Mouse (Mus musculus): Measurements from ENCODE around the gene Trim67. TPM values are rescaled to one million over a fixed set of nuclear protein-coding genes. Genes with fewer than 3 reads are reported as not detected.
"Not testable (repeated sequence)": the region's sequence is repeated elsewhere in the genome, so short reads cannot be mapped to it uniquely, and the experiment has no call there.

The Trim67 gene
- polyA plus RNA-seq, 1 experiment, result 0.51 TPM

DNA sequence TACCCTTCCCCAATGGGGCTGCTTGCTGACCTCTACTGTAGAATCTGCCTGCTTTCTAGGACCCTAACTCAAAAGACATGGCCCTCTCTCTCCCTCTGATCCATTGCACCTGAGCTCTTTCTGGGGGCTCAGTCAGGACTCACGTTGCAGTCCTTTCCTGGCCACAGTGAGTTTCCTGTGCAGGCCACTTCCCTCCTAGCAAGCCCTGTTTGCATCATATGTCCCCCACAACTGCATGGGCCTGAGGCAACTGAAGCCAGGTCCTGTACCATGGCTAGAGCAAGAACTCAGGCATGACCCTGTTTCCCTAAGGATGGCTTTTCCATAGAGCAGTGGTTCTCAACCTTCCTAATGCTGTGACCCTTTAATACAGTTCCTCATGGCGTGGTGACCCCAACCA, 45.1 kb downstream of the Trim67 start:
- peaks cover 7% of the 10 kb centered on the region; the same call in 1 of the 2 replicates for H3K4me1 ChIP-seq (ENCODE audit: control insufficient read depth, insufficient read depth, low read length)
- TF ChIP-seq POLR2A (IDR thresholded peaks at IDR 0.05; ENCODE audit: borderline replicate concordance, extremely low read depth, low read depth, low read length), result no peak
- no peak for TF ChIP-seq CTCF (IDR thresholded peaks at IDR 0.05; ENCODE audit: insufficient read depth, low read length)
- WGBS, result 63% methylated on average over 2 of the region's 2 CpGs
- no peak overlapping the region for H3K4me3 ChIP-seq (replicated peaks; ENCODE audit: extremely low read depth, low read depth, low read length)
- no peak for DNase-seq

DNA sequence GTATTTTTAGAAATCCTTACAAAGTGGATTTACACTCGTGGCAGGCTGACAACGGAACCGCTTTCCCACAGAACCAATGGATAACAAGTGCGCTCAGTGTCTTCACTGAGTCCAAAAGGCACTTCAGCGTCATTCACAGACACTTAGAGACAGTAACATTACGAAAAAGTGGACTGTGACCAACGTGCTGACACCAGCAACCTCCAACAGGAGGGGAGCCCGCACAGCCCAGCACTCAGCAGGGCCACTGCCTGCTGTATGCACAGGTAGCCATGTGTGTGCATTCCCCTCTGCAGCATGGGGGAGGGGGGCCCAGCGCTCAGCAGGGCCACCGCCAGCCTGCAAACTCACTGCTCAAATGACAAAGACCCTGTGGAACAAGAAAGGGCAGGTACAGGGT, 46.5 kb downstream of the Trim67 start:
- DNase-seq, result no peak
- peaks cover under 1% of the 10 kb centered on the region; the same call in 1 of the 2 replicates for H3K4me1 ChIP-seq (ENCODE audit: control insufficient read depth, insufficient read depth, low read length)
- H3K4me3 ChIP-seq (replicated peaks; ENCODE audit: extremely low read depth, low read depth, low read length), result no peak overlapping the region
- TF ChIP-seq CTCF (IDR thresholded peaks at IDR 0.05; ENCODE audit: insufficient read depth, low read length), result no peak
- TF ChIP-seq POLR2A (IDR thresholded peaks at IDR 0.05; ENCODE audit: borderline replicate concordance, extremely low read depth, low read depth, low read length), result no peak
- WGBS, result 83% methylated on average over 10 of the region's 10 CpGs

DNA sequence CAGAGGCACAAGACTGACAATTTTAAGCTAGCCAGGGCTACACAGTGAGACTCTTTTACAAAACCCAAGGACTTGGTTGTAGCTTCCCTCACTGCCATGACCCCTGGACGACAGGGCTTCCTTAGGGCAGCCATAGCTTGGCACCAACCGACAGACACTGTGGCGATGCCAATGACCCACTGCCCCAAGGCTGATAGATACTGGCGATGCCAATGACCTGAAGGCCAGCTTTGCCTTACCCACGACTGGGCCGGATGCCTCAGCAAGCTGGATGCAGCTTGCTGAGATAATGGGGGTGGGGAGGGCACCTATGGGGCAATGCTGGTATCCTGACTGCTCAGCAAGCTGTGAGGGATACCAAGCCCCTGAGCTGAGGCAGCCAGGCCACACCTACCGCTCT, 48.0 kb downstream of the Trim67 start:
- no peak for DNase-seq
- H3K4me3 ChIP-seq (replicated peaks; ENCODE audit: extremely low read depth, low read depth, low read length), result no peak overlapping the region
- 94% methylated on average over 7 of the region's 7 CpGs for WGBS
- TF ChIP-seq POLR2A (IDR thresholded peaks at IDR 0.05; ENCODE audit: borderline replicate concordance, extremely low read depth, low read depth, low read length) (no peak), CTCF (IDR thresholded peaks at IDR 0.05; ENCODE audit: insufficient read depth, low read length) (no peak)
- peaks cover 4% of the 10 kb centered on the region for H3K4me1 ChIP-seq (ENCODE audit: control insufficient read depth, insufficient read depth, low read length)

DNA sequence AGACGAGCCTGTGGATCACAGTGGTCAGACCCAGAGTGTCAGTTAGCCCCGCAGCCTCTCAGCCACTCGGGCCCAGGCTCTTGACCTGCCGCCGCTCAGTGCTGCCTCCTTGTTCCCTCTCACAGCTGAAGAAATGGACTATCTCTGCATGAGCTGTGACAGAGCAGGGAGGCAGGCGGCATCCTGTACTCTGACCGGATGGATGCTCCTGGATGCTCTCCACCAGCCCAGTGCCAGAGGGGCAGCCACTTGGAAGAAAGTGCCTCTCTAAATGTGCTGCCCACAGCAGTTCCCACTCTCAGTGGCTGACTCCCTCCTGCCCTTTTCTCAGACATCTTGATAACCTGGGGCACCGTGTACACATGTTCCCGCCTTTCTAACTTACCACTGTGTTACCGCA, 48.9 kb downstream of the Trim67 start:
- no peak for DNase-seq
- 88% methylated on average over 10 of the region's 10 CpGs for WGBS
- TF ChIP-seq CTCF (IDR thresholded peaks at IDR 0.05; ENCODE audit: insufficient read depth, low read length) (no peak), POLR2A (IDR thresholded peaks at IDR 0.05; ENCODE audit: borderline replicate concordance, extremely low read depth, low read depth, low read length) (no peak)
- Histone ChIP-seq H3K4me3 (replicated peaks; ENCODE audit: extremely low read depth, low read depth, low read length) (no peak overlapping the region), H3K4me1 (ENCODE audit: control insufficient read depth, insufficient read depth, low read length) (peaks cover 4% of the 10 kb centered on the region)

DNA sequence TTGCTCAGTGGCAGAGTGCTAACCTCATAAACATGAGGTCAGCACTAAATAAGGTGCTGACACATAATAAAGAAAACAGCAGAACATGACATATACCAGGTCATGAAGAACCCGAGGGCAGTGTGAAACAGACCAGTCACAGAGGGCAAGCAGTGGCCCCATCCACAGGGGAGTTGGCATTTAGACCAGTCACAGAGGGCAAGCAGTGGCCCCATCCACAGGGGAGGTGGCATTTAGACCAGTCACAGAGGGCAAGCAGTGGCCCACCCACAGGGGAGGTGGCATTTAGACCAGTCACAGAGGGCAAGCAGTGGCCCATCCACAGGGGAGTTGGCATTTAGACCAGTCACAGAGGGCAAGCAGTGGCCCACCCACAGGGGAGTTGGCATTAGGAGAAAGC, 50.0 kb downstream of the Trim67 start:
- DNase-seq; H3K4me1 ChIP-seq (ENCODE audit: control insufficient read depth, insufficient read depth, low read length); H3K4me3 ChIP-seq (replicated peaks; ENCODE audit: extremely low read depth, low read depth, low read length): not testable (repeated sequence)
- 71% methylated on average over 1 of the region's 1 CpGs for WGBS

DNA sequence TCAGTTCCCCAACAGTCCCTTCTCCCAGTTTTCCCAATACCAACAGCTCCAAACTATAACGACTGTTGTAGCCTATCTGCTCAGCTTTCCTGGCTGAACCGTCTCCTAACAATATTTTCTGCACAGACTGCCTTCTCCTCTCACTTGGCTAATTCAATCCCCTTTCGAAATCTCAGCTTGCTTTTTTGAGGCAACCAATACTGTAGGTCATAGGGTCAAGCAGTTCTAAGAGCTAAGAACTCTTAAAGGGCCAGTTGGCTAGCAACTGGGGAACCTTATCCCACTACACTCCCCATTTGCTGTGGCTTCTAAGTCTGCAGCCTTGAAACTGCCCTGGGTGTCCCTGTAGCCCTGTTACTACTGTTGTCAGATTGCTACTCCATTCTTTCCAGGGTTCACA, 52.2 kb downstream of the Trim67 start:
- Histone ChIP-seq H3K4me1 (ENCODE audit: control insufficient read depth, insufficient read depth, low read length) (peaks cover 4% of the 10 kb centered on the region), H3K4me3 (replicated peaks; ENCODE audit: extremely low read depth, low read depth, low read length) (no peak overlapping the region)
- WGBS, result 57% methylated on average over 3 of the region's 3 CpGs
- DNase-seq, result no peak
- TF ChIP-seq CTCF (IDR thresholded peaks at IDR 0.05; ENCODE audit: insufficient read depth, low read length) (no peak), POLR2A (IDR thresholded peaks at IDR 0.05; ENCODE audit: borderline replicate concordance, extremely low read depth, low read depth, low read length) (no peak)

DNA sequence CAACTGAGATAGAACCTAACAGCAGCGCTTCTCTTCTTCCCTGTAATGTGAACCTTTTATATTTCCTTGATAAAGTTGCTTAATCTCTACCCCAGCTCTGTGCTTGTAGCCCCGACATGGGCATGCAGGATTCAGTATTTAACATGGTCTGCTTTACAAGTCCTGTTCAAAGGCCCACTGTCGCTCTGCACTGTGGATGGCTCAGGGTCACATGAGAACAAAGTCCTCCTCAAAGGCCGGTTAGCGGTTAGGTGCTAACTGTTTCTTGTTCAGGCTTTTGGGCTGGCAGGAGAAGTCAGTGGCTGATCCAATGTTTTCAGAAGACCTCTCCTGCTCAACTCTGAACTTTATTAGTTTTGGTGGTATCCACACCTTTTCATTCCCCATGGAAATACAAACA, 52.7 kb downstream of the Trim67 start:
- no peak for DNase-seq
- Histone ChIP-seq H3K4me1 (ENCODE audit: control insufficient read depth, insufficient read depth, low read length) (peaks cover 4% of the 10 kb centered on the region), H3K4me3 (replicated peaks; ENCODE audit: extremely low read depth, low read depth, low read length) (no peak overlapping the region)
- 67% methylated on average over 5 of the region's 5 CpGs for WGBS
- TF ChIP-seq POLR2A (IDR thresholded peaks at IDR 0.05; ENCODE audit: borderline replicate concordance, extremely low read depth, low read depth, low read length), result no peak
- TF ChIP-seq CTCF (IDR thresholded peaks at IDR 0.05; ENCODE audit: insufficient read depth, low read length), result no peak

DNA sequence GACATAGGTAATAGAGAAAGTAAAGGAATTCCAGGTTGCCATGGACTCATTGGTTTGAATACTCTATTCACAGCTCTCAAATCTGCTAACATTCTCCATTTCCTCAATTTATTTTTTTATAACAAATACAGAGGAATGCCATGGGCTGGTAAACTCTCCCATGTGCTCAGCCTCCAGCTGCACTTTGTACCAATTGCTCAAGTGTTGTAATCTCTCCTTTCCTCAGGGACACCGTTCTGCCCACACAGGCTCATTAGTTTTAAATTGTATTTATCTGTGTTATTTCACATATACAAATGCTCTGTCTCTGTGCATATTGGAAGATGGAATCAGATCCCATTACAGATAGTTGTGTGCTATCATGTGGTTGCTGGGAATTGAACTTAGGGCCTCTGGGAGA, 60.6 kb downstream of the Trim67 start:
- Histone ChIP-seq H3K4me3 (replicated peaks; ENCODE audit: extremely low read depth, low read depth, low read length) (no peak overlapping the region), H3K4me1 (ENCODE audit: control insufficient read depth, insufficient read depth, low read length) (no peaks in the 10 kb centered on the region)
- TF ChIP-seq POLR2A (IDR thresholded peaks at IDR 0.05; ENCODE audit: borderline replicate concordance, extremely low read depth, low read depth, low read length), result no peak
- no peak for TF ChIP-seq CTCF (IDR thresholded peaks at IDR 0.05; ENCODE audit: insufficient read depth, low read length)
- DNase-seq, result no peak
- WGBS, result 100% methylated on average over 1 of the region's 1 CpGs

DNA sequence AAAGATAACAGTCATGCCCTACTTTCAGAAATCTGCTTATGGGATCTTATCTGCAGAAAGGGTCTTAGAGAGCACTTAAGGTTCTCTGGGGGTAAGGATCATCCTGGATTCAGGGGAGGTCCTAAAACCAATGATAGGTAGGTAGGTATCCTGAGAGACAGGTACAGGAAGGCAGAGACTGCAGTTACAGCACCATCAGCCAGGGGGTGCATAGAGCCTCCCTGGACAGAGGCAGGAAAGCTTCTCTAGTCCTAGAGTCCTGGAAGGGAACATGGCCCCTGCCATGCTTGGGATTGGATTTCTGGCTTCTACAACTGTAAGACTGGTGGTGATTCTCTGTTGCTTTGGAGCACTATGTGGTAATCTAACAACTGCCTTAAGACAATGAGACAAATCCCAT, 66.6 kb downstream of the Trim67 start:
- Histone ChIP-seq H3K4me3 (replicated peaks; ENCODE audit: extremely low read depth, low read depth, low read length) (no peak overlapping the region), H3K4me1 (ENCODE audit: control insufficient read depth, insufficient read depth, low read length) (peaks cover 4% of the 10 kb centered on the region; the same call in 1 of the 2 replicates)
- no peak for DNase-seq
- TF ChIP-seq POLR2A (IDR thresholded peaks at IDR 0.05; ENCODE audit: borderline replicate concordance, extremely low read depth, low read depth, low read length), result no peak
- peak; percentile 72 for TF ChIP-seq CTCF (IDR thresholded peaks at IDR 0.05; ENCODE audit: insufficient read depth, low read length)

DNA sequence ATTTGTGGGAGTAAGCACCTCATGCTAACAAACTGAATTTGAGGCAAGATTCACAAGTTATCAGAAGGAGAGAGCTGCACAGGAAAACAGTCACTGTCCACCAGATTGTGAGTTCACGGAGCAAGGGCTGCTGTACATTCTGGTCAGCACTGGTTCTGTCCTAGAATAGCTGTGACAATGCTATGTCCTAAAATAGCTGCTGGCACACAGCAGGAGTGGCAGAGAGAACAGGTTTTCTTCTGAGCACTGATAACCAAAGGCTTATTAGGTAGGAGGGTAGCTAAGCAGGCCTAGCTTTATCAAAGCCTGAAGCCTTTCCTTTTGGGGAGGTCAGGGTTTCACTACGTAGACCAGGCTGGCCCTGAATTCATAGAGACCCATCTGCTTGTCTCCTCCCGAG, 67.3 kb downstream of the Trim67 start:
- TF ChIP-seq CTCF (IDR thresholded peaks at IDR 0.05; ENCODE audit: insufficient read depth, low read length) (no peak), POLR2A (IDR thresholded peaks at IDR 0.05; ENCODE audit: borderline replicate concordance, extremely low read depth, low read depth, low read length) (no peak)
- DNase-seq, result no peak
- Histone ChIP-seq H3K4me3 (replicated peaks; ENCODE audit: extremely low read depth, low read depth, low read length) (no peak overlapping the region), H3K4me1 (ENCODE audit: control insufficient read depth, insufficient read depth, low read length) (peaks cover 4% of the 10 kb centered on the region; the same call in 1 of the 2 replicates)
- 81% methylated on average over 3 of the region's 3 CpGs for WGBS

Data from lung, adult 2 months (tissue).